Mouse (Mus musculus) forebrain, embryonic 13.5 days (tissue): ENCODE results near the gene Kcnj10. TPM values are rescaled to one million over a fixed set of nuclear protein-coding genes. Genes with fewer than 3 reads are reported as not detected.

ENCODE experiments used
- ATAC-seq: fragments of 200-750 bp; cut with Nextera tagmentation; 2 replicates; pipeline ENCODE4 v1.8.0; 2017
- H3K27ac ChIP-seq: fragments of 300-500 bp; sonication (generic); 2 replicates; pipeline ENCODE4 v1.5.1; 2015; ENCODE audit warnings: inconsistent platforms, mild to moderate bottlenecking, moderate library complexity
- H3K27me3 ChIP-seq: fragments of 300-500 bp; sonication (generic); 2 replicates; pipeline ENCODE4 v1.6.1; 2015; ENCODE audit warnings: mild to moderate bottlenecking, inconsistent platforms
- H3K36me3 ChIP-seq: fragments of 300-500 bp; sonication (generic); 2 replicates; pipeline ENCODE4 v1.6.1; 2015; ENCODE audit warnings: mild to moderate bottlenecking, inconsistent platforms; ENCODE audit not compliant: poor library complexity, severe bottlenecking
- H3K4me1 ChIP-seq: fragments of 300-500 bp; sonication (generic); 2 replicates; pipeline ENCODE4 v1.6.1; 2015; ENCODE audit warnings: inconsistent platforms
- H3K4me2 ChIP-seq: fragments of 300-500 bp; sonication (generic); 2 replicates; pipeline ENCODE4 v1.6.1; 2015; ENCODE audit warnings: inconsistent platforms, mild to moderate bottlenecking, moderate library complexity
- H3K4me3 ChIP-seq: fragments of 300-500 bp; sonication (generic); 2 replicates; pipeline ENCODE4 v1.5.1; 2015; ENCODE audit warnings: mild to moderate bottlenecking, inconsistent platforms
- H3K9ac ChIP-seq: fragments of 300-500 bp; sonication (generic); 2 replicates; pipeline ENCODE4 v1.6.1; 2015; ENCODE audit warnings: mild to moderate bottlenecking, inconsistent platforms
- H3K9me3 ChIP-seq: fragments of 300-500 bp; sonication (generic); replicated peaks from 2 replicates; pipeline ENCODE4 v1.6.1; 2016; ENCODE audit warnings: inconsistent platforms
- WGBS: fragments of 180-500 bp; shearing (Covaris S2); methylation state at CpG from one replicate; pipeline ENCODE4 v1.1.7; 2015; 5-methylcytosine and 5-hydroxymethylcytosine counted together
- polyA plus RNA-seq: library from polyadenylated mRNA; unstranded; fragments of >200 nt; fragmentation: Nextera tagmentation; extraction: Ambion mirVana; gene quantifications from 2 replicates; pipeline ENCODE4 v1.2.1, GENCODE M21; 2015

The Kcnj10 gene
- polyA plus RNA-seq, 1 experiment from 2014 or later: 1.2 TPM

- Histone ChIP-seq H3K4me1 (no peaks in the 10 kb centered on the region), H3K9ac (no peak overlapping the region), H3K4me3 (no peak overlapping the region), H3K27me3 (no peaks in the 10 kb centered on the region), H3K4me2 (no peak overlapping the region), H3K36me3 (no peaks in the 10 kb centered on the region), H3K9me3 (no peaks in the 10 kb centered on the region), H3K27ac (no peak overlapping the region)
- no peak for ATAC-seq
- 19% methylated on average over 6 of the region's 6 CpGs for WGBS
Measured at GRCm38 (mm10) chr1:172418173-172418572, 77.2 kb downstream of the Kcnj10 start.

GRCm38 (mm10) chr1:172418642-172419041 lies 77.6 kb downstream of the Kcnj10 start:
- H3K9me3 ChIP-seq: no peaks in the 10 kb centered on the region
- no peaks in the 10 kb centered on the region for H3K27me3 ChIP-seq
- no peaks in the 10 kb centered on the region for H3K4me1 ChIP-seq
- no peak overlapping the region for H3K27ac ChIP-seq
- H3K9ac ChIP-seq: no peak overlapping the region
- no peak overlapping the region for H3K4me3 ChIP-seq
- H3K4me2 ChIP-seq: no peak overlapping the region
- no peaks in the 10 kb centered on the region for H3K36me3 ChIP-seq
- no peak for ATAC-seq
- 81% methylated on average over 3 of the region's 3 CpGs for WGBS

- Histone ChIP-seq H3K4me2 (no peak overlapping the region), H3K36me3 (no peaks in the 10 kb centered on the region), H3K27ac (no peak overlapping the region), H3K27me3 (no peaks in the 10 kb centered on the region), H3K4me3 (no peak overlapping the region), H3K4me1 (no peaks in the 10 kb centered on the region), H3K9me3 (no peaks in the 10 kb centered on the region), H3K9ac (no peak overlapping the region)
- no peak for ATAC-seq
- 90% methylated on average over 6 of the region's 6 CpGs for WGBS
Measured at GRCm38 (mm10) chr1:172420181-172420580, 79.2 kb downstream of the Kcnj10 start.

GRCm38 (mm10) chr1:172423393-172423792 lies 82.4 kb downstream of the Kcnj10 start:
- H3K9me3 ChIP-seq: no peaks in the 10 kb centered on the region
- no peak overlapping the region for H3K4me3 ChIP-seq
- WGBS: 76% methylated on average over 1 of the region's 1 CpGs
- no peak overlapping the region for H3K4me2 ChIP-seq
- no peaks in the 10 kb centered on the region for H3K4me1 ChIP-seq
- no peaks in the 10 kb centered on the region for H3K27me3 ChIP-seq
- no peak for ATAC-seq
- H3K27ac ChIP-seq: no peak overlapping the region
- H3K36me3 ChIP-seq: no peaks in the 10 kb centered on the region
- no peak overlapping the region for H3K9ac ChIP-seq

Other genes with a start within 250 kb of the Kcnj10 start
- 155 and 163 TPM in 2 replicates for gene Pex19, start 214.5 kb upstream of the Kcnj10 start, polyA plus RNA-seq
- 112 and 125 TPM in 2 replicates for gene Dcaf8, start 193.1 kb upstream of the Kcnj10 start, polyA plus RNA-seq
- gene Pea15a, start 134.4 kb upstream of the Kcnj10 start, polyA plus RNA-seq: 470 and 471 TPM in 2 replicates
- 4.5 TPM in 2 replicates for gene Casq1, start 121.3 kb upstream of the Kcnj10 start, polyA plus RNA-seq
- gene Atp1a4, start 82.8 kb upstream of the Kcnj10 start, polyA plus RNA-seq: 0.10 TPM in 1 of 2 replicates, not detected in the other
- gene Igsf8, start 79.6 kb upstream of the Kcnj10 start, polyA plus RNA-seq: 164 and 169 TPM in 2 replicates
- gene Atp1a2, start 43.1 kb upstream of the Kcnj10 start, polyA plus RNA-seq: 17.6 and 17.8 TPM in 2 replicates
- 1.8 and 3.0 TPM in 2 replicates for gene Kcnj9, start 11.9 kb upstream of the Kcnj10 start, polyA plus RNA-seq
- 5.6 and 6.2 TPM in 2 replicates for gene Pigm, start 35.3 kb downstream of the Kcnj10 start, polyA plus RNA-seq
- 0.21 and 0.23 TPM in 2 replicates for gene Slamf9, start 134.1 kb downstream of the Kcnj10 start, polyA plus RNA-seq
- 78.7 and 90.7 TPM in 2 replicates for gene Igsf9, start 140.6 kb downstream of the Kcnj10 start, polyA plus RNA-seq
- gene Tagln2, start 158.8 kb downstream of the Kcnj10 start, polyA plus RNA-seq: 52.9 and 55.8 TPM in 2 replicates
- 1.4 and 2.2 TPM in 2 replicates for gene Cfap45, start 179.6 kb downstream of the Kcnj10 start, polyA plus RNA-seq
- 0.11 and 0.14 TPM in 2 replicates for gene Vsig8, start 214.7 kb downstream of the Kcnj10 start, polyA plus RNA-seq
- not detected in 2 replicates for gene Slamf8, start 249.4 kb downstream of the Kcnj10 start, polyA plus RNA-seq